Mouse (Mus musculus) c-Kit-positive CD71-positive TER-119-positive erythroid progenitor cells, embryonic 14.5 days (primary cell): ENCODE results near the gene Sync.

ENCODE experiments used
- DNase-seq: peaks from one replicate; pipeline ENCODE4 v3.0.0-alpha.2; 2013; ENCODE audit warnings: low spot score

Sync gene

GRCm38 (mm10) chr4:129304306-129304705, 16.9 kb downstream of the Sync start:
- DNase-seq, result peak; percentile 28

- DNase-seq, result no peak
Measured at GRCm38 (mm10) chr4:129307936-129308335, 20.5 kb downstream of the Sync start.

DNA sequence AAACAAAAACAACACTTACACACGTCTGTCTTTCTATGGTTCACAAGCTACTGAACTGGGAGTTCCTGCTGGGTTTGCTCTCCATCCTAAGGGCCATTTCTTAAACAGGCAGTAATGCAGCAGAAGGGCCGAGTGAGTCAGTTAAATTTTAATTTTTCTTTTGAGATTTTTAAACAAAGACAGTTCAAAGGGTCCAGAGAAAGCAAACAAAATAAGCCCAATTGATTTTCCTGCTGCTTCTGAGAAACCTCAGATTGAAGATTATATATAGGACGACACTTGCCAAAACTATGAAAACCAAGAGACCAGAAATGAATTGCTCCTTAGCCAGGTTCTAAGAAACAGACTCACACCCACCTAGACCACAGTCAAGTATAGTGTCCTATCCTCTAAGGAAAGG, 26.5 kb downstream of the Sync start:
- no peak for DNase-seq

DNA sequence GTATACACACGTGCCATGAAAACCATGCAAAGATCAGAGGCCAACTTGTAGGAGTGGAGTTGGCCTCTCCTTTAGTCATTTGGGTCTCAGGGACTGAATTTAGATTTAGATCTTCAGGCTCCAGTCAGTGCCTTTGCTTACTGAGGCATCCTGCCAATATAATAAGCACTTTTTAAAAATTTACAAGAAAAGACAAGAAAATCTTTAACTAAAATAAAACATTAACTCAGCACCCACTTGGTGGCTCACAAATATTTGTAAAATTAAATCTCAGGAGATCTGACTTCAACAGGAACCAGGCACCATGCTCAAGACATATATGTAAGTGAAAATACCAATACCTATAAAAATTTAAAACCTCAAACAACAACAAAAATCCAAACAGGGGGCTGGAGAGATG, 33.5 kb downstream of the Sync start:
- no peak for DNase-seq

GRCm38 (mm10) chr4:129322042-129322441, 34.6 kb downstream of the Sync start:
- DNase-seq, result no peak

GRCm38 (mm10) chr4:129323491-129323890, 36.1 kb downstream of the Sync start:
- no peak for DNase-seq

GRCm38 (mm10) chr4:129324756-129325155, 37.3 kb downstream of the Sync start:
- DNase-seq, result no peak

- no peak for DNase-seq
Measured at GRCm38 (mm10) chr4:129326191-129326590, 38.8 kb downstream of the Sync start.

GRCm38 (mm10) chr4:129332846-129333245, 45.4 kb downstream of the Sync start:
- DNase-seq, result no peak

- peak; percentile 44 for DNase-seq
Measured at GRCm38 (mm10) chr4:129334677-129335215, 47.3 kb downstream of the Sync start.

- DNase-seq, result peak; percentile 99
Measured at GRCm38 (mm10) chr4:129335216-129336074, 48.0 kb downstream of the Sync start, which contains the start of the genes Rbbp4 and Zbtb8os. Rbbp4 (minus strand) TSS chr4:129335370. Zbtb8os (plus strand) TSS chr4:129335695.

- DNase-seq, result no peak
Measured at GRCm38 (mm10) chr4:129336291-129336690, 48.9 kb downstream of the Sync start.

GRCm38 (mm10) chr4:129339743-129340142, 52.3 kb downstream of the Sync start:
- DNase-seq, result peak; percentile 74

DNA sequence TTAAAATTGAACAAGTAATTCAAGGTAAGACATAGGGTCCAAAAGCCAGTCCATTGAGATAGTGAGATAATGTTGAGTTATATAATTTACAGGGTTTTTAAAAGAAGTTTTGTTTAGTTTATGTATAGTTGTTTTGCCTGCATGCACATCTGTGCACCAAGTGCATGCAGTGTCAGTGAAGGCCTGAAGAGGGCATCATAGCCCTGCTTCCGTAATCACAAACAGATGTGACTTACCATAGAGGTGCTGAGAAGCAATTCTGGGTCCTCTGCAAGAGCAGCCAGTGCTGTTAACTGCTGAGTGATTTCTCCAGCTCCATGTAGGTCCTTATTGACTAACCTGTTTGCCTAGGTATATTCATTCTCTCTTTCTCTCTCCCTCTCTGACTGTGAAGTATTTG, 54.5 kb downstream of the Sync start:
- DNase-seq, result no peak

DNA sequence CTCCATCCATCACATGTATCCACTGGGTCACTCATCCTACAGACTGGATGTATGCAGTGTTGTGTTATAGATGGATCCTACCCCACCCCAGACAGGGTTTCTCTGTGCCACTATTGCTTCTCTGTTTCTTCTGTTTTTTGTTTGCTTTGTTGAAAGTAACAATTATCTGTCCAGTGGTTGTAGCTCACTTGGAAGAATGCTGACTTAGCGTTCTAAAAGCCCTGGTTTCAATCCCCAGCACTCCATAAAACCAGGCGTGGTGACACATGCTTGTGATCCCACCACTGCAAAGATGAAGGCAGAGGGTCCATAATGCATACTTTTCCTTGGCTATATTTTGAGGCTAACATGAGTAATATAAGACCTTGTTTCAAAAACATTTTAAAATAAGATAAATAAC, 55.3 kb downstream of the Sync start:
- DNase-seq, result no peak

- DNase-seq, result no peak
Measured at GRCm38 (mm10) chr4:129346481-129347154, 59.2 kb downstream of the Sync start.

DNA sequence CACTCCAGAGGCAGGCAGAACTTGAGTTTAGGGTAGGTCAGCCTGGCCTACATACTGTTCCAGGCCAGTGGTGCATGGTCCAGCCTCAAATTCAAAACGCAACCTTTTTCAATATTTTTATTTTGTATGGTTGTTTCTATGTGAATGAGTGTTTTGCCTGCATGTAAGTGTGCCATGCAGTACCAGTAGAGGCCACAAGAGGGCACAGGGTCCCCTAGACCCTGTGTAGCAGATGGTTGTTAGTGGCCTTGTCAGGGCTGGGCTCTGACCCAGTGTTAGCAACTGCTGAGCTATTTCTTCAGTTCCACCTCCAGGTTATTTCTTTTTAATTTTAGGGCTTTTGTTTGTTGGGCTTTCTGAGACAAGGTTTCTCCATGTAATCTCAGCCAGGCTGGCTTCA, 63.2 kb downstream of the Sync start:
- DNase-seq, result peak; percentile 83

DNA sequence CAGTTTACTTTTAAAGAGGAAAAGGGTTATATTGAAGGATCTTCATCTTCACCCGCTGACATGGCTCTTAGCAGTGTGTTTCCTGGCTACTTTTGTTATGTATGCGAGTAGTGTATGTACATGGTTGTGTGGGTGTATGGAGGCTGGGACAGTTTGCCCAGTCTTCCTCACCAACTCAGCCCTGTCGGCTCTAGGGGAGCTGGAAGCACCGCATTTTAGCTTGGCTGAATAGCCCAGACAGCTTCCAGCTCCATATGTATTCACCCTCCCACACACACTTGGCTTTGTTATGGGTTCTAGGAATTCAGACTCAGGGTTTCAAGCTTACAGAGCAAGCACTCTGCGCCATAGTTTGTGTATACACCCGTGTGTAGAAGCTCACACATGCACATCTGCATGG, 63.7 kb downstream of the Sync start:
- DNase-seq, result no peak

DNA sequence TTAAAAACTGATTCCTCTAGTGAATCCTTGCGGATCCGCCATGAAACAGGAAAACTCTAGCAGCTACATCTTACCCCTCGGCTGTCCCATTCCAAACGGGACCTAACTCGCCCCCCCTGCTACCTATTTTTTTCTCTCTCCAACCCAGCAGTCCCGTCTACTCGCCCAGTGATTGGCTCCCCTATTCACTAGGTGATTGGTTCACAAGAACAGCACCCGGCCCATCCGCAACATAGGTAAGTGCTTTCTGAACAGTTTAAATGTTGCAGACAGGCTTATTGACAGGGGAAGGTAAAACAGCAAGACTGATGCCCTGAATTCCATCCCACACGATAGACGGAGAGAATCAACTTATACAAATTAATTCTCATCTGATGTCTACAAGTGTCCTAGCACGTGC, 65.8 kb downstream of the Sync start:
- no peak for DNase-seq

DNA sequence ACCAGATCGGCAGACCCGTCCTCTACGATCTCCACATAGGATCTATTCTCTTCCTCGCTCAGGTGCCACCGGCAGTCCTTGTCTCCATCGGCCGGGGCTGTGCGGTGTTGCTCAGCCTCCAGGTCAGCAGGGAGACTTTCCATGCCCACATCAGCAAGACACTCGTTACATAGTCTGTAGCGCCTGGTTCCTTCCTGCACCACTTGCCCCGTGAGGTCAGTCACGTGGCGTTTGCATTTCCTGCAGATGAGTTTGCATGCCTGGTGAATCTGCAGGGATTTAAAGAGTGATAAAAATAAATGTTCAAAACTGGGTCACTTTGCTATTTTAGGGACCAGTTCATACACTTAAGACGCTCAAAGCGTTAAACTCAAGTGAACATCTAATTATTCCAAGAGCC, 66.8 kb downstream of the Sync start:
- no peak for DNase-seq

DNA sequence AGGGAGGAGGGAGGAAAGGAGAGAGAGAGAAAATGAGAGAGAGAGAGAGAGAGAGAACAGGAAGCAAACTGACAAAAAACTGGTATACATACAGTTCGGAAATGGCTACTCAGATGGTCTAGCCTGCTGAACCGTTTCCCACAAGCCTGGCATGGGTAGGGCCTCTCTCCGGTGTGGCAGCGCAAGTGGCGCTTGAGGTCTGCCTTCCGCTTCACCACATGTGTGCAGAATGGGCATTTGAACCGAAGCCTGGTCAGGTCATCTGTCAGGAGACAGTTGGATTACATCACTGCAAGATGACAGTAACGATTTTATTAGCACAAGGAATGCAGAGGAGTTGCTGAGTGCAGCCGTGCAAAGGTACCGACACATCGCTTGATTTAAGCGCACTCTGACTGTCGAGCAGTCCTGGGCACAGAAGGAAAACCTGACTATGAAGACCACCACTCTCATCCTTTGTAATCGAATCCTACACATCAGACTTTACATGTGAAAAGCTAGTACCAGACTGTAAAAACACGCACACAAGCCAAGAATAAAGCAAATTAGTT, 70.3 kb downstream of the Sync start:
- DNase-seq, result no peak
